Mouse (Mus musculus) heart, embryonic 13.5 days (tissue): ENCODE measurements at regions not wholly inside any gene's neighbourhood (a gene's known extent, or its start where the extent isn't known, plus 50 kb on each side); places are given as distances from the start of the nearest gene placed in this dataset.

Source experiments
- ATAC-seq: fragments of 200-750 bp; cut with Nextera tagmentation; 2 replicates; pipeline ENCODE4 v1.8.0; 2017; ENCODE audit warnings: moderate TSS enrichment; ENCODE audit not compliant: insufficient number of reproducible peaks, low FRiP score, low TSS enrichment; ENCODE audit errors: extremely low read depth
- H3K27ac ChIP-seq: fragments of 300-500 bp; sonication (generic); replicated peaks from 2 replicates; pipeline ENCODE4 v1.5.1; 2015; ENCODE audit warnings: moderate library complexity, mild to moderate bottlenecking, inconsistent platforms
- H3K27me3 ChIP-seq: fragments of 300-500 bp; sonication (generic); replicated peaks from 2 replicates; pipeline ENCODE4 v1.6.1; 2015; ENCODE audit warnings: mild to moderate bottlenecking, inconsistent platforms
- H3K36me3 ChIP-seq: fragments of 300-500 bp; sonication (generic); 2 replicates; pipeline ENCODE4 v1.6.1; 2015; ENCODE audit warnings: mild to moderate bottlenecking, inconsistent platforms
- H3K4me1 ChIP-seq: fragments of 300-500 bp; sonication (generic); 2 replicates; pipeline ENCODE4 v1.6.1; 2015; ENCODE audit warnings: inconsistent platforms
- H3K4me2 ChIP-seq: fragments of 300-500 bp; sonication (generic); 2 replicates; pipeline ENCODE4 v1.6.1; 2015; ENCODE audit warnings: inconsistent platforms, mild to moderate bottlenecking, moderate library complexity
- H3K4me3 ChIP-seq: fragments of 300-500 bp; sonication (generic); 2 replicates; pipeline ENCODE4 v1.5.1; 2015; ENCODE audit warnings: moderate library complexity, mild to moderate bottlenecking, inconsistent platforms
- H3K9ac ChIP-seq: fragments of 300-500 bp; sonication (generic); 2 replicates; pipeline ENCODE4 v1.6.1; 2015; ENCODE audit warnings: inconsistent platforms, mild to moderate bottlenecking, moderate library complexity
- H3K9me3 ChIP-seq: fragments of 300-500 bp; sonication (generic); 2 replicates; pipeline ENCODE4 v1.6.1; 2016; ENCODE audit warnings: inconsistent platforms
- WGBS: fragments of 180-500 bp; shearing (Covaris S2); methylation state at CpG from one replicate; pipeline ENCODE4 v1.1.7; 2015; ENCODE audit warnings: mixed read lengths; 5-methylcytosine and 5-hydroxymethylcytosine counted together

GRCm38 (mm10) chr4:33798654-33799053, 125.7 kb upstream of the Cnr1 start:
- H3K36me3 ChIP-seq = no peaks in the 10 kb centered on the region
- H3K4me1 ChIP-seq = no peaks in the 10 kb centered on the region
- no peak for ATAC-seq
- no peak overlapping the region for H3K9ac ChIP-seq
- no peak overlapping the region for H3K27ac ChIP-seq
- peaks cover 6% of the 10 kb centered on the region; the same call in 1 of the 2 replicates for H3K9me3 ChIP-seq
- no peaks in the 10 kb centered on the region for H3K27me3 ChIP-seq
- H3K4me3 ChIP-seq = no peak overlapping the region
- H3K4me2 ChIP-seq = no peak overlapping the region
- 80% methylated on average over 6 of the region's 6 CpGs for WGBS

DNA sequence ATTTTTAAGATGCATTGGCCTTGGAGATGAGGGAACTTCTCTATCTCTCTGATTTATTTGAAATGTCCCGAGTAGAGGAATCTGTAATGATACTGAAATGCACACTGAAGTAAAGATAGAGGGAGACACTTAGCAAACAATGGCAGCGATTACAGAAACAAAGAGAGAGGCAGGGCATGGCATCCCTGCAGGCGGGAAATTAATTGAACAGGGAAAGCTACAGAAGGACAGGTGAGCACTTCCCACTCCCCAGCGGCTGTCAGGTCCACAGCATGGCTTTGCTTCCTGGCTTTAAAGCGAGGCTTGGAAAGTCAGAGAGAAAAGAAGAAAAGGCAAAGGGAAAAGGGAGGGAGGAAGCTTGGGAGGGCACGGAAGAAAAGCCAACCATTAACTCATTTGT, 125.3 kb upstream of the Cnr1 start:
- no peak overlapping the region for H3K27ac ChIP-seq
- H3K27me3 ChIP-seq = no peaks in the 10 kb centered on the region
- no peaks in the 10 kb centered on the region for H3K4me1 ChIP-seq
- no peak overlapping the region for H3K4me3 ChIP-seq
- H3K9ac ChIP-seq = no peak overlapping the region
- no peaks in the 10 kb centered on the region for H3K36me3 ChIP-seq
- H3K4me2 ChIP-seq = no peak overlapping the region
- H3K9me3 ChIP-seq = peaks cover 6% of the 10 kb centered on the region; the same call in 1 of the 2 replicates
- no peak for ATAC-seq
- 53% methylated on average over 6 of the region's 6 CpGs for WGBS

- Histone ChIP-seq H3K9me3 (peaks cover 6% of the 10 kb centered on the region; the same call in 1 of the 2 replicates), H3K9ac (no peak overlapping the region), H3K27ac (no peak overlapping the region), H3K4me2 (no peak overlapping the region), H3K4me3 (no peak overlapping the region), H3K4me1 (no peaks in the 10 kb centered on the region), H3K27me3 (no peaks in the 10 kb centered on the region), H3K36me3 (no peaks in the 10 kb centered on the region)
- WGBS = 32% methylated on average over 1 of the region's 1 CpGs
- ATAC-seq = no peak
Measured at GRCm38 (mm10) chr4:33799831-33800230, 124.6 kb upstream of the Cnr1 start.

DNA sequence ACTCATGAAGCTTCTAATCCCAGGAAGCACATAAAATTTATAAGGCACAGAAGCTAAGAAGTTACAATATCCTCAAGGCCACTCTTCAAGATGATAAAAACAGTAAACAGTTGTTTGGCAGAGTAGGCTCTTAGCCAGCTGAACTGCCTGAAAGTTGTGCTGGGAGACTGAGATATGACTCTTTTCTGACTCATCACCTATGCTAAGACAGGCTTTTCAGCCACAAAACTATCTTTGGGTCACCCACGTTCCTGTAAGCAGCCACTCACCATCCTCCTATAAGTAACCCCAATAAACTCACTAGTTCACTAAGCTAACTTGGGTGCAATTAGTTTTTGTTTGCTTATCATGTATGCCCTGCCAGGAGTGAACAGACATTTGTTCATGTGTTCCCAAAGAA, 112.1 kb upstream of the Cnr1 start:
- no peak overlapping the region for H3K9ac ChIP-seq
- ATAC-seq = no peak
- no peaks in the 10 kb centered on the region for H3K27me3 ChIP-seq
- no peaks in the 10 kb centered on the region for H3K4me1 ChIP-seq
- H3K27ac ChIP-seq = no peak overlapping the region
- no peaks in the 10 kb centered on the region for H3K36me3 ChIP-seq
- 73% methylated on average over 1 of the region's 1 CpGs for WGBS
- H3K4me3 ChIP-seq = no peak overlapping the region
- peaks cover 6% of the 10 kb centered on the region; the same call in 1 of the 2 replicates for H3K9me3 ChIP-seq
- no peak overlapping the region for H3K4me2 ChIP-seq

DNA sequence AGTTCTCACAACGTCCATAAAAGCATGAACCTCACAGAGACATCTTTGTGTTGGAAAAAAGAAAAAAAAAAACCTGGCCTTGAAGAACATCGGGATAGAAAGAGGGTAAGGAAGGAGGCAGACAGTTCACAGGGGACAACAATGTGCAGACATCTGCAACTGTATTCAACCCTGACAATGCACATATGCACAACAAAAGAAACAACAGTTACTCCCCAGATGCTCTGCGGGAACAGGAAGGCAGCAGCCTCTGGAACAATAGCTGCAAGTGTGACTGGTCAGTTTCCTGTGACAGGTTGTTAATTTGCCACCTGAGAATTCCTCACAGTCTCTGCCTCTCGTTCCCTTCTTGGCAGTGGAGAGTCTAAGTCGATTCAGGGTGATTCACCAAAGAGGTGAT, 100.5 kb upstream of the Cnr1 start:
- Histone ChIP-seq H3K4me3 (no peak overlapping the region), H3K27ac (no peak overlapping the region), H3K4me1 (0 out of 2 replicates have a peak, but pooled peaks cover 2% of the 10 kb centered on the region), H3K9ac (no peak overlapping the region), H3K36me3 (no peaks in the 10 kb centered on the region), H3K9me3 (no peaks in the 10 kb centered on the region), H3K27me3 (no peaks in the 10 kb centered on the region), H3K4me2 (no peak overlapping the region)
- ATAC-seq = no peak
- 7% methylated on average over 5 of the region's 5 CpGs for WGBS

- no peak overlapping the region for H3K4me2 ChIP-seq
- no peak for ATAC-seq
- no peaks in the 10 kb centered on the region for H3K36me3 ChIP-seq
- 75% methylated on average over 7 of the region's 7 CpGs for WGBS
- no peak overlapping the region for H3K27ac ChIP-seq
- H3K4me1 ChIP-seq = no peaks in the 10 kb centered on the region
- no peaks in the 10 kb centered on the region for H3K27me3 ChIP-seq
- H3K9ac ChIP-seq = no peak overlapping the region
- H3K4me3 ChIP-seq = no peak overlapping the region
- no peaks in the 10 kb centered on the region for H3K9me3 ChIP-seq
Measured at GRCm38 (mm10) chr4:33833134-33833533, 91.3 kb upstream of the Cnr1 start.

- WGBS = 81% methylated on average over 6 of the region's 6 CpGs
- Histone ChIP-seq H3K36me3 (no peaks in the 10 kb centered on the region), H3K27me3 (no peaks in the 10 kb centered on the region), H3K9me3 (no peaks in the 10 kb centered on the region), H3K4me1 (no peaks in the 10 kb centered on the region), H3K27ac (no peak overlapping the region), H3K4me2 (no peak overlapping the region), H3K4me3 (no peak overlapping the region), H3K9ac (no peak overlapping the region)
- ATAC-seq = no peak
Measured at GRCm38 (mm10) chr4:33838436-33838835, 86.0 kb upstream of the Cnr1 start.

- 85% methylated on average over 14 of the region's 14 CpGs for WGBS
- Histone ChIP-seq H3K4me2 (no peak overlapping the region), H3K9ac (no peak overlapping the region), H3K27me3 (no peaks in the 10 kb centered on the region), H3K27ac (no peak overlapping the region), H3K4me1 (no peaks in the 10 kb centered on the region), H3K4me3 (no peak overlapping the region), H3K36me3 (no peaks in the 10 kb centered on the region), H3K9me3 (no peaks in the 10 kb centered on the region)
- no peak for ATAC-seq
Measured at GRCm38 (mm10) chr4:33840119-33840518, 84.3 kb upstream of the Cnr1 start.

GRCm38 (mm10) chr4:33845611-33846395, 78.6 kb upstream of the Cnr1 start:
- no peak overlapping the region for H3K27ac ChIP-seq
- H3K9ac ChIP-seq = no peak overlapping the region
- H3K9me3 ChIP-seq = no peaks in the 10 kb centered on the region
- no peaks in the 10 kb centered on the region for H3K4me1 ChIP-seq
- H3K4me3 ChIP-seq = no peak overlapping the region
- no peak for ATAC-seq
- WGBS = 40% methylated on average over 9 of the region's 9 CpGs
- no peaks in the 10 kb centered on the region for H3K36me3 ChIP-seq
- H3K27me3 ChIP-seq = no peaks in the 10 kb centered on the region
- H3K4me2 ChIP-seq = no peak overlapping the region

- Histone ChIP-seq H3K36me3 (no peaks in the 10 kb centered on the region), H3K9ac (no peak overlapping the region), H3K27me3 (no peaks in the 10 kb centered on the region), H3K27ac (no peak overlapping the region), H3K4me2 (no peak overlapping the region), H3K4me3 (no peak overlapping the region), H3K9me3 (no peaks in the 10 kb centered on the region), H3K4me1 (no peaks in the 10 kb centered on the region)
- 84% methylated on average over 7 of the region's 7 CpGs for WGBS
- ATAC-seq = no peak
Measured at GRCm38 (mm10) chr4:33850249-33850648, 74.1 kb upstream of the Cnr1 start.

DNA sequence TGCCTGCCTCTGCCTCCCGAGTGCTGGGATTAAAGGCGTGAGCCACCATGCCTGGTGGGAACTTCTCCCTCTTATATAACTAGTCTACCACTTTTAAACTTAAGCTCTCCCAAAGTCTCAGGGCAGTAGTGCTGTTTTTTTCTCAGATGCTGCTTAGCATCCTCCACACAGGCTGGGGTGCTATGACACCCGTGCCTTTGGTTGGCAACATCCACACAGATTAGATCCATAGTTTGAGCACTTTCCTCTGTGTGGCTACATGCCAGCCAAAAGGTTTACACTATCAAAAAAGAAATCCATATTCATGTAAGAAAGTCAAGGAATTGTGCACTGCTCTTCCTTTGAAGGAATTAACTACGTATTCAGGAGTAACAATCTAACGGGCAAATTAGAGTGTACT, 72.1 kb upstream of the Cnr1 start:
- Histone ChIP-seq H3K27ac (no peak overlapping the region), H3K4me1 (no peaks in the 10 kb centered on the region), H3K27me3 (no peaks in the 10 kb centered on the region), H3K9ac (no peak overlapping the region), H3K4me2 (no peak overlapping the region), H3K9me3 (no peaks in the 10 kb centered on the region), H3K36me3 (no peaks in the 10 kb centered on the region), H3K4me3 (no peak overlapping the region)
- 86% methylated on average over 5 of the region's 5 CpGs for WGBS
- no peak for ATAC-seq

DNA sequence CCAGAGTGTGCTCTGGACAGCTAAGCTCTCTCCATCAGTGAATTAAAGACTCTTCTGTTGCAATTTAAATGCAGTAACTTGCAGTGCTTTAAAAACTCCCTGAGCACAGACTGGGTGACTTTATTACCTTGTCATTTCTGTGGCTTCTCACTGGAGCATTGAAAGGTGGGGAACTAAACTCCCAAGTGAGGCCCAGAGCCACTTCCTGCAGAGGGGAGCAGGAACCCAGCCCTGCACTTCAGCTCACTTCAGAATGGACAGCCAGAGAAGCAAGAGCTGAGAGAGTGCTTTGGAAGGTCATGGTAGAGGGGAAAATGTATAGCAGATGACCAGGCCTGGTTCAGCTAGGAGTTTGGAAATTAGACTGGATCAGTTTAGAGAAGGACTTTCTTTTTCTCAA, 69.3 kb upstream of the Cnr1 start:
- Histone ChIP-seq H3K9me3 (no peaks in the 10 kb centered on the region), H3K27me3 (no peaks in the 10 kb centered on the region)

More for the DNA sequence above, 69.3 kb upstream of the Cnr1 start:
- H3K9ac ChIP-seq = no peak overlapping the region
- no peak overlapping the region for H3K4me3 ChIP-seq
- no peaks in the 10 kb centered on the region for H3K36me3 ChIP-seq
- ATAC-seq = no peak
- no peaks in the 10 kb centered on the region for H3K4me1 ChIP-seq
- no peak overlapping the region for H3K27ac ChIP-seq
- H3K4me2 ChIP-seq = no peak overlapping the region
